Mouse (Mus musculus) frontal cortex, postnatal 14 days (tissue): ENCODE measurements around the gene Zfp719.

Experiments
- DNase-seq, 2 experiments: peaks; one replicate each; pipeline ENCODE4 v3.0.0; 2022; ENCODE audit warnings: low spot score in 2 of 2

Zfp719 gene

DNA sequence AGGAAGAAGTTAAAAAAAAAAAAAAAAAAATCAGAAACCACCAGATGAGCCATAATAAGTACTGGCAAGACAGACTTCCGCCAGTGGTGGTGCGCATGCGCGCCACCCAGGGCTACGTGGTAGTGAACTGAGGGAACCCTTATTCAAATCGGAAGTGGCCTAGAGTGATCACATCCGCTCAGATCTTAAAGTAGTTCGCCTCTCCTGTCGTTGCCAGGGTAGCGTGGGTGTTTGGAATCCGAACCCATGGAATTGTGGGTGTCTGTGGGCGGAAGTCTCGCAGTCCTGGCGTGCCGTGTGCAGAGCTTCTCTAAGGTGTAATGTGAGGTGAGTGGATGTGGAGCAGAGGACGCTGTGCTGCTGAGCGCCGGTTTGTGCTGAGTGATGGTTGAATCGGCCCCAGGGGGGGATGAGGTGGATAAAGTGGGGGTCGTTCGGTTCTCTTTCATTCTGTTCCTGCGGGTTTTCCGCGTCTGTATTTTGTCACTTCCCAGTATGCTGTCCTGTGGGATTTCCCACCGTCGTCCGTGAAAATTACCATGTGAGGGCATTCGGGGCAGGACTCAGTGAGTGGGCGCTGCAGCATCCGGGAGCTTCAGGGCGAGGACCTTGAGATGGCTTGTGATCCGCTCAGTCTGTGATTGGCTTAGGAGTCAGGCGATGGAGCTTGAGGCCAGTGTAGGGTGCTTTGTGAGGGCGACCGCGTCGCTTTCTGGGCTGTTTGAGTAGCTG is at the start of gene Zfp719:
Gene Zfp719, plus strand, starts transcription at position 171 of the 732 bp plus-strand sequence.
- peak; percentile 90 to 94 for DNase-seq

DNA sequence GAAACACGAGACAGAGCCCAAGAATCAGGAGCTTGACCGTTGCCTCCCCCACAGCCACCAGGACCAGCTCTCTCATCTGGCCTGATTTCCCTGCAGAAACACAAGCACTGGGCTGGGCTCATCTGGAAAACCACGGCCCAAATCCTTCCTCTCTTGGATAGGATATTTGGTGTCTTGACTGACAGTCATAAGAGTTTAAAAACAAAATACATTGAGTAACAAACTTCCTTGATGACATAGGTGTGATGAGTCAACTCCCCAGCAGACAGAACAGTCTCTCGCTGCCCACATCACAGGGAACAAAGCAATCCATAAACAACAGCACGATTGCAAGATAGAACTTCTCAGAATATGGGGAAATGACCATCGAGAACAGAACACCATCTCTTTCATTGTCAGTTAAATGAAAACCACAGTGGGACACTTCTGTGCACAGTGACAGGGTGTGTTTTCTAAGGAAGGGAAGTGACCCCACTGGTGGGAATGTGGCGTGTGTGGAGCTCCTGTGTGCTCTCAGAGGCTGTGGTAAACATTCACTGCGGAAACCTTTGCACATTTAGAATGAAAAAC is 49.1 kb upstream of the Zfp719 start:
- DNase-seq: no peak

DNA sequence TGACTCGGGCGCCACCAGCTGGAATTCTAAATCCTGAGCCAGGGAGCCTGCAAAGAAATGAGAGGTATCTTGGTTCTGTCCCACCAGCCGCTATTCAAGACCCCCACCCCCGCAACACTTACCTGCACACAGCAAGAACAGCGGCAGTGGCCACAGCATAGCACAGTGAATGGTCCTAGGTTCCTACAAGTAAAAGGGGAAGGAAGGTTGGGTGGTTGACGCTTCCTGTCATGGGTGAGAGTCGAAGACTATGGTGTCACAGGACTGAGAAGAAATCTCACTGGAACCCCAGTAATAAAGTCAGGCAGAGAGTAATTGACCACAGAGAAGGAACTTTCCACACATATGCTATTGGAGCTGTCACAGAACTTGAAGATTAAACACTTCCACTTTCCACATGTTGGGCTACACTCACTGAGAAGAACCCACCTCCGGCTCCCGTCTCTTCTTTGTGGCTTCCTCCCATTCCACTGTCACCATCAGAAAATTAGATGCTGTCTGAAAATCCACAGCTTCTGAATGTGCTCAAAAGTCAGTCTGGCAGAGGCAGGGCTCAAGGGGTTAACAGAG is 46.4 kb upstream of the Zfp719 start:
- no peak for DNase-seq

DNA sequence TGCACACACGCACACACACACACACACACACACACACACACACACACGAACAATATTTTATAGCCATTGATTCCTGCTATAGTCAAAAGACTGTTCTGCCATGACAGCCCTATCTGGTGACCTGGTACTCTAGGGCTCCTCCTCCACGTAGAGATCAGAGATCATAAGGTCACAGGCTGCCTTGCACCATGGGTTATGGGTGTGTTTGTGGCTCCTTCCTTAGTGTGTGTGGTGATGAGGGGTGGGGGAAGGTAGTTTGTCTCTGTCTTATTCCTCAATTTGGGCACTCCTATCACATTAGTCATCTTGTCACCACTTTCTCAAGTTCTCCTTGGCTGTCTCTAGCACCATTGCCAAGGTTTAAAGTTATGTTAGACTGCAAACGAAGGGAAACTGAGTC is 40.9 kb upstream of the Zfp719 start:
- no peak for DNase-seq

DNA sequence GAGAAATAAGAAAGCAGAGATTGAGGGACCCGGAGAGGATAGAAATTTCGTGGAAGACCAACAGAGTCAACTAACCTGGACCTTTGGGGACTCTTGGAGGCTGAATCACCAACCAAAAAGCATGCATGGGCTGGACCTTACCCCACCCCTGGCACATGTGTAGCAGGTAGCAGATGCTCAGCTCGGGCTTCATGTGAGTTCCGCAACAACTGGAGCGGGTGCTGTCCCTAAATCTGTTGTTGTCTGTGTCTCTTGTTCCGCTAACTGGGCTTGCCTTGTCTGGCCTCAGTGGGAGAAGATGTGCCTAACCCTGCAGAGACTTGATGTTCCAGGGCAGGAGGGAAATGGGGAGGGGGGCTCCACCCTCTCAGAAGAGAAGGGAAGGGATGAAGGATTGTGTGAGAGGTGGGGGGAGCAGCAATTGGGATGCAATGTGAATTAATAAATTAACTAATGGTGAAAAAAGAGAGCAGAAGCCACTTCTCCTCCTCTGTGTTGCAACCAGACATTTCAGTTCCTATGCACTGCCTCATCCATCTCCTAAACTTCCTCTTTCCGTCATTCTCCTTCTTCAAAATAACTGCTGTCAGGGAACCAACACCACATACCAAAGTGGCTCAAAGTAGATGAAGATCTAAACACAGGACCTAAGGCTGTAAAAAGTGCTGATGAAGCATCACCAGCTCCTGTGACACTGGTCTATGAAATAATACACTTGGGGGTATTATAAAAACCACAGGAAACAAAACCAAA is 35.0 kb upstream of the Zfp719 start, which contains the start of gene Cd33:
Gene Cd33, minus strand, starts transcription at position 204 of the 753 bp plus-strand sequence.
- DNase-seq: no peak

DNA sequence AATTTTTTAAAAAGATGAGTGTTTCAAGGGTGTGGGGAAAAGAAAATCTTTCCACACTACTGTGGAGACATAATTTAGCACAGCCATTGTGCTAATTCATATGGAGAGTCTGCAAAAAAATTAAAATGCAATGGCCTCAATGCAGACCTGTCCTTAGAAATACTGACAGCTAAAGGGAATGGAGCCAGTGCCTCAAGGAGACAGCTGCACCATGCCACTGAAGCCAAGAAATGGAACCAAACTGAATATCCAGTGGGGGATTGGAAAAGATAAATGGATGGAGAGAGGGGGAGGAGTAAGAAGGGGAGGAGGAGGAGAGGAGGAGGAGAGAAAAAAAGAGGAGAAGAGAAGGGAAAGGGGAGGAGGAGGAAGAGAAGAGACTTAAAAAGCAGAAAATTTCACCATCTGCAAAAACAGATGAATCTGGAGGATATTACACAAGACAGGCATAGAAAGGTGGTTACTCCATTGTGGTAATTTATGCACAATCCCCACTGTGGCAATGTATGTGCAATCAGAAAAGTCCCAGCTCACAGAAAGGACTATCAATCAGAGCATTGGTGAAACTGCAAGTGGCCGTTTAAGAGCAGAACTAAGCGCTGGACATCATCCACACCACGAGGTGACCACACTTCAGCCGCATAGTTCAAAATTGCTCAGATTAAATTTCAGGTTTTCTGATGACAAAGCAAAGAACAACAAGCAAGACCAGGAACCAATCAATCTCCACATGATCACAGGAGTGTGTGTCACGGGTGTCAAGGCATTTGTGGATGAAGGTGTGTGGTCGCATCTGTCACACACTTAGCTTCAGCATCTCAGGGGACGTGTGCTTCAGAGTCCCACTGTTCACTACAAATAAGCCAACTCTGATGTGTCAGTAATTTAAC is 33.5 kb upstream of the Zfp719 start:
- no peak for DNase-seq

DNA sequence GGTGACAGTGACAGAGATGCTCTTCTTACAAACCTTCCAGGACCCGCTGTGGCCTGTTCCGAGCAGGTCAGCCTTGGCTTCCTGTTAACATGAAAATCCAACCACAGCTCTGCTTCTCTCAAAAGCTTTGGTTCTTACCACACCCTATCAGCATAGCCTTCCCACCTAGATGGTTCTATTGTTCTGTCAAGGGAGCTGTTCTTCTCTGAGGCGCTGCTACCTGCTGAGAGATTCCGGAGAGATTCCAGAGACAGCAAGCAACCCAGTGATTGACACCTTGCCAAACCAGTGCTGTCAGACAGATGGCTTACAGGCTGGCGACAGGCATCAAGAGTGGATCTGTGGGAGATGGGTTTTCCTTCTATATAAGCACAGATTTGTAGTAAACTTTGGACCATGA is 31.7 kb upstream of the Zfp719 start:
- DNase-seq: no peak

DNA sequence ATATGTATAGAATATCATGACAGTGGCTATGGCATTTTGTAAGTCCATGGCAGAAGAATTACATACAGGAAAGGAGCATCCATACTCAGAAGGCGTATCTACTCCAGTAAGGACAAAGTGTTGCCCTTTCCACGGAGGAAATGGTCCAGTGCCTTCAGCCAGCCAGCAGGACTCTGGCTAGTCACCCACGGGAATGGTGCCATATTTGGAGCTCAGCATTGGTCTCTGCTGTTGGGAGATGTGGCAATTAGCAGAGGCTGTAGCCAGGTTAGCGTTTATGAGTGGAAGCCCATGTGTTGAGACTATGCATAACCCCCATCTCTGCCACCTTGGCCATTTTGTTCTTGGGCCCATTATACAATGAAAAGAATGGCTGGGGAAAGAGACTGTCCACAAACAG is 31.2 kb upstream of the Zfp719 start:
- DNase-seq: no peak

DNA sequence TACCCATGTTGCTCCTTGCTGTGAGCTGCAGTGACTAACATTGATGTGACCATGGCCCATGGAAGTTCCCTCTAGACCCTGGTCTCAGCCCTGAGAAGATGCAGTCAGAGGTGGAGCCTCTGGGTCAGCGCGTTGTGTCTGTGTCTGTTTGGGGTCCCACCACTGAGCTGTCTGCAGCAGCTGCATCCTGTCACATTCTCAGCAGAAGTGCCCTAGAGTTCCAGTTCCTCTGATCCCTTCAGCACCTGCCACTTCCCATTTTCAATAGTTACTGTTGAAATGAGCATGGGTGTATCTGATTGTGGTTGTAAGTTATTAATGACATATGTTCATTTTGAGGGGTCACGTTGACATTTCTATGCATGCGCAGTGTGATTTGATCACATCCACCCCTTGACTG is 26.3 kb upstream of the Zfp719 start:
- peak in 1 of 2 experiments; percentile 31 for DNase-seq

DNA sequence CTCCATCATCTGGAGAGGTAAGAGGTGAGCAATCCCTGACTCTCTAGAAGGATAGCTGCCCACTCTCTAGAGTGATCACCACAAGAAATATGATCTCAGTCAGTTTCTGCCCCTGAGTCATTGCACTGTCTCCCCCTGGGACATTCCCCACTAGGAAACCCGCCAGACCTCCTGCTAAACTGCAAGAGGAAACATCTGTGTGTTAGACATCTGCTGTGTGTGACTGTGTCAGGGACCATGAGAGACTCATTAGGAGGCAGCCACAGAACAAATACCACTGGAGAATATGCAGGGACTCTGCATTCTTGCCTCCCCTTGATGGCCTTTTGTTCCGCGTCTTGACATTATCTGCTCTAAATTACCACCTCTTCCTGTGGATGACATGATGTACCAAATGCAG is 24.9 kb upstream of the Zfp719 start:
- no peak for DNase-seq

DNA sequence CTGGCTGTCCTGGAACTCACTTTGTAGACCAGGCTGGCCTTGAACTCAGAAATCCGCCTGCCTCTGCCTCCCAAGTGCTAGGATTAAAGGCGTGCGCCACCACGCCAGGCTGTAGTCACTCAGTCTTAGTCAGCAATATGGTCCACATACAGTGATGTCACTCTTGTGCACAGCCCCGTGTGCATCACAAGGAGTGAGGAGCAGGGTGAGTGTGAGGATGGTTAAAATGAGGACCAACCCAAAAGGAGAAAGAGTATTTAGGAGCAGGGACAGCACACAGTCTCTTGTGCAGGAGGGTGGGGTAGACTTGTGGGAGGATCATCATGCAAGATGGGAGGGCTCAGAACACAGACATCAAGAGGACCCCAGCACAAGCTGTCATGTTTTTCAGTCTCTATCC is 24.1 kb upstream of the Zfp719 start:
- DNase-seq: no peak

DNA sequence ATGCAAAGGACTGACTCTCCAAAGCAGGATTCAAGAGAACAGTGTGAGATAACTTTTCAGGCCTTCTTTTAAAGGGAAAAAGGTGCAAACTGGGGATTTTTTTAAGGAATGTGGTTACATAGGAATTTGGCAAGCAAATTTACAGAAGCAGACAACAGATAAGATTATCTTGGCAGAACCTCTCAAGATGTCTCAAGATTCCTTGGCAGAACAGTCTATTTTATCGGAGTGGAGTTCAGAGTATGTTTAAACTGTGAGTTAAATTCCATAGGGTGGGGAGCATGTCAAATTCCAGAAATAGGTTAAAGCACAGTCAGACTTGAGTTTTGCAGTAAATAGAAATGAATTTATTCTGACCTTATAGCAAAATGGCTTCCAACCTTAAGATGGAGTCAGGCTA is 22.5 kb upstream of the Zfp719 start:
- no peak for DNase-seq

DNA sequence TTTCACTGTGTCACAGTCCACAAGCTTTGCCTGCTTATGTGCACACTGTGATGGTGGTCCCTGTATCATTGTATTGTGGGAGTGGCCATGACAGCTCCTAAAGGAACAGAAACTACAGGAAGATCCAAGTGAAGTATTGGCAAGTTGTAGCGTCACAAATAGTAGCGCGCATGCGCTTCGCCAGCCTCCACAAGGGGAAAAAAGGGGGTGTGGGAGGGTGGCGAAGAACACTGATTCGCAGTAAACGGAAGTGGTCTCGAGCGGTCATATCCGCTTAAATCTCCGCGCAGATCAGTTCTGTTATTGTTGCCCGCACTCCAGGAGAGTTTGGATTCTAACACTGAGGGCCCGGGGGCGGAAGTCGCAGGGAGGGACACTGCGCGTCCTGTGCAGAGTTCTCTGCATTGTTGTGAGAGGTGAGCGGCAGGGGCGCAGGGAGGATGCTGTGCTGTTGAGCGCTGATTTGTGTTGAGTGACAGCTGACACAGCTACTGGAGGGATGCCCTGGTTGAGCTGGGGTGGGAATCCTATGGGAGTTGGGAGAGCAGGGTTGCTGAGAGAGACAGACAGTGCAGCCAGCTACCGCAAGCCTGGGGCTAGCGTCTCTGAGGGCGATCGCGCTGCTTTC is 17.3 kb upstream of the Zfp719 start, which contains the start of gene Zfp658:
Gene Zfp658, plus strand, starts transcription at position 251 of the 628 bp plus-strand sequence.
- DNase-seq: peak; percentile 73 to 84

DNA sequence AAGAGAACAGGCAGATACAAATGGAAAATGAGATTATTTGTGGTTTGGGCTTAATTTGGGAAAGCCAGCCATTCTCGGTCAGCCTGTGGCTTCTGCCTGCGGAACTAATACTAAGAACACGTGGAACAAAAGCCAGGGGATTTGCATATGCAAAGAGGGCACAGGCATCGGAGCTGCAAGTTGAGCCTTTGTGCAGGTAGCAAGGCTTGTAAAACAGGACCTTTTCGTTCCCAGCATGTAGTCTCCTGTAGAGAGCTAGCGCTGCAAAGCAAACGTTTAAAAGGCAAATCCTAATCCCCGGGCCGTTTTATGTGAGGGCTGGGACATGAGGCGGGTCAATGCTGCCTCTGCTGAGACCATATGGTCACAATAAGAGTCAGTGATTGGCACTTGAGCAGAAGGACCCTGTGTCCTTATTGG is 16.7 kb upstream of the Zfp719 start:
- no peak for DNase-seq

DNA sequence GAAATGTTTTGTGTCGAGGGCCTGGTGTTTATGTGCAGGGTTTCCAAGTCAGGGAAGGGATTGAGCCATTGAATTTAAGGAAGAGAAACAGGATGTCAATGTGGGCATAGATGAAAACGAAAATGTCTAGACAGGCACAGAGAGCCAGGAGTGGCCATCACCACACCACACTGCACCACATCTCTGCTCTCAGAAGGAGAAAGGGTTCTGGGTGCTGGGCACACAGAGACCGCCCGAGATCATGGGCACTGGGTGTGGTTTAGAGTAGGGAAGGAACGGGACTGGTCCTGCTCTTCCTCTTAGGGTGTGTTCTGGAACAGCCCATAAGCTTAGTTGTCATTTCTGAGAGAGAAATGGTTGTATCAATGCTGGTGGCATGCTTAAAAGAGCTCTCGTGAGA is 16.1 kb upstream of the Zfp719 start:
- DNase-seq: no peak

DNA sequence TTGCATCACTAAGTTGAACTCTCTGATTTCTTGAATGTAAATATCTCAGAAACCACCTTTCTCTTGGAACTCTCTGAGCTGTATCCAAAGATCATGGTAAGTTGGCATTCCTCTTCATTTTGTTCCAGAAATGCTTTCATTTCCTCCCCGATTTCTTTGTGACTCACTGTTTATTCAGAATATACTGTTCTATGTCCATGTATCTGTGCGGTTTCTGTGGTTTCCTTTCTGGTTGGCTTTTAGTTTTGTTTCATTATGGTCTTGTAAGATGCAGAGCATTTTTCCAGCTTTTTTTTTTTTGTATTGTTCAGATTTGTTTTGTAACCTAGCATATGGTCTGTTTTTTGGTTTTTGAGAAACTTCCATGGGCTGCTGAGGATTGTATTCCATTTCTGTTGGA is 8.2 kb upstream of the Zfp719 start:
- no peak for DNase-seq

DNA sequence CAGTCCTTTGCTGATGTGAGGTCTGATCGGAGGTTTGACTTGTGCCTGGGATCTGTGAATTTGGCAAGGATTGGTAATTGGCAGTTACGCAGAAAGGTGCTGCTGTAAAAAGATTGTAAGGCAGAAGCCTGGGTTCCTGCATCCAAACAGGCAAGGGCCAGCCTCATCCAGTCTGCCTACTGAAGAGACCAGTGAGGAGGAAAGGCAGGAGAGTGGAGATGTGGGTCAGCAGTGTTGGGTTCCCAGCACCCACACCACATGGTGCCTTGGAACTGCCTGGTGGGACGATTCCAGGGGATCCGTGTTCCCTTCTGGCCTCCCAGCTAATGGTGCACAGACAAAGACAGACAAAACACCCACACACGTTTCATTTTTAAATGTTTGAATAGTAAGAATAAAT is 1.1 kb downstream of the Zfp719 start:
- DNase-seq: no peak

DNA sequence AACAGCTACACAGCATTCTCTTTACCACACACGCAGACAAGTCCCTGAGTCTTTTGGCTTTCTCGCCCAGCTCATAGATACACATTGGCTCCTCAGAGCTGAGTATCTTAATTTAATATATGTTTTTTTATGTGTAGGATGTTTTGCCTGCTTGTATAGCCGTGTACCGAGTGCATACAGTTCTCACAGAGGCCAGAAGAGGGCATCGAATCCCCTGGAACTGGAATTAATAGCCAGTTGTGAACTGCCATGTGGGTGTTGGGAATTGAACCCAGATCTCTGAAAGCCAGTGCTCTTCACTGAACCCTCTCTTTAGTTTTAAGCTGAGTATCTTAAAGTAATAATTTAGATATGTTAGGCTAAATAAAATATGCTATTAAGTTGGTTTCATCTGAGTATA is 5.4 kb downstream of the Zfp719 start:
- DNase-seq: no peak

DNA sequence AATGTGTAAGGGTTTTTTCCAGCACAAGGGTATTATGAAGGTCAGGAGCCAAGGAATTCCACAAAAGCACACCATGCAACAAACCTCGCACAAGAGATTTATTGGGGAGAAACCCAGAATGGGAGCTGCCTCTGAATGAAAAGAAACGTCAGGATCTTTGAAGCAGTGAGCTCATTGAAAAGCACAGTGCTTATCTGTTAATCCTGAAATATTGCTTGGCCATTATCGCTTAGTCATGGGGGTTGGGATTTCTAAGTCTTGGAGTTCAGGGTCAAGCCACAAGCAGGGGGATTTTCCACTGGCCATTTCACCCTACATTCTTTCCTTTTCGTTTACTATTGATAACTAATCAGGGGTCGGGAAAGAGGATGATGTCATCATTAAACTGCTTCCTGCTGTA is 22.5 kb downstream of the Zfp719 start:
- DNase-seq: no peak

DNA sequence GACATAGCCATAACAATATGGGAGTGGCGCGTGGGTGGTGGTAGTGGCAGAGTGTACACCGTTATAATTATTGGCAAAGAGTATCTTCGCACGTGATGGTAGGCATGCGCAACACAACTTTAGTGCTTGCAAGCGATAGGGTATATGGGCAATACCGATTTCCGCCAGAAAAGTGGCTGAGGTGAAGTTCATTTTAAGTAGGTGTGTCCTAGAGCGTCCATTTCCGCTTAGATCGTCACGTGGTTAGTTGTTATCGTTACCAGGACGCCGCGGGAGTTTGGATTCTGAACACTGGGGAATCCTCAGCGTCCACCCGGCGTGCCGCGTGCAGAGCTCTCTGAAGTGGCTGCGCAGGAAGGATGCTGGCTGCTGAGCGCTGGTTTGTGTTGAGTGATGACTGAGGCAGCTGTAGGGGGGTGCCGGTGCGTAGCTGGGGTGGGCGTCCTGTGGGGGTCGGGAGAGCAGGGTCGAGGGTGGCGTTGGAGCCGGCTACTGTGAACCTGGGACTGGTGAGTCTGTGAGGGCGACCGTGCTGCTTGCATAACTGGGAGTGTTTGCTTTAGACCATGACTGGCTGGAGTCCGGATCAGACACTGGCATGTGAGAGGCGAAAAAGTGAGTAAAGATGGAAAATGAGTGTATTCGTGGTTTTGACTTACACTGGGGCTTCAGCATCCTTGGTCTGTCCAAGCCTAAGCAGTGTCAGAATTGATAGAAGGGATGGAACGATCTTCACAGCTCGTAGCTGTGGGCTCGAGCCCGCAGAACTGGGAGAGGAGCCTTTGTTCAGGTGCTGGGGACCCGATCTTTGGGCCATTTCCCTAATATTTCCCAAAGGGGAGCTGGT is 27.7 kb downstream of the Zfp719 start, which contains the start of gene Zfp819:
Gene Zfp819, plus strand, starts transcription at position 274 of the 847 bp plus-strand sequence.
- peak; percentile 53 for DNase-seq
